Mouse (Mus musculus) hindlimb bud, embryonic 11.5 days (tissue): ENCODE data around the gene Slc5a11.

Experiments used
- DNase-seq: peaks from one replicate; pipeline ENCODE4 v3.0.0-alpha.2; 2012; ENCODE audit warnings: low read depth, low spot score; ENCODE audit errors: extremely low spot score

The Slc5a11 gene

GRCm38 (mm10) chr7:123214365-123215075 lies at the start of gene Slc5a11:
Gene Slc5a11 (plus strand): TSS chr7:123214780.
- DNase-seq: no peak

DNA sequence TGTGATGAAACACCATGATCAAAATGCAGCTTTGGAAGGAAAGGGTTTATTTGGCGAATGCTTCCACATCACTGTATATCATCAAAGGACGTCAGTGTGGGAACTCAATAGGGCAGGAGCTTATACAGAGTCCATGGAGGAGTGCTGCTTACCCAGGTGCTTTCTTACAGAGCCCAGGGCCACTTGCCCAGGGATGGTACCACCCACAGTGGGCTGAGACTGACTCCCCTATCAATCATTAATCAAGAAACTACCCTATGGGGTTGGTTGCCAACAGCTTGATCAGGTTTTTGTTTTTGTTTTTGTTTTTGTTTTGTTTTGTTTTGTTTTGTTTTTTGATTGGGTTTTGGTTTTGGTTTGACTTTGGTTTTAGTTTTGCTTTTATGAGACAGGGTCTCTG lies 47.1 kb upstream of the Slc5a11 start:
- DNase-seq: no peak

GRCm38 (mm10) chr7:123169618-123170017 lies 45.0 kb upstream of the Slc5a11 start:
- no peak for DNase-seq

DNA sequence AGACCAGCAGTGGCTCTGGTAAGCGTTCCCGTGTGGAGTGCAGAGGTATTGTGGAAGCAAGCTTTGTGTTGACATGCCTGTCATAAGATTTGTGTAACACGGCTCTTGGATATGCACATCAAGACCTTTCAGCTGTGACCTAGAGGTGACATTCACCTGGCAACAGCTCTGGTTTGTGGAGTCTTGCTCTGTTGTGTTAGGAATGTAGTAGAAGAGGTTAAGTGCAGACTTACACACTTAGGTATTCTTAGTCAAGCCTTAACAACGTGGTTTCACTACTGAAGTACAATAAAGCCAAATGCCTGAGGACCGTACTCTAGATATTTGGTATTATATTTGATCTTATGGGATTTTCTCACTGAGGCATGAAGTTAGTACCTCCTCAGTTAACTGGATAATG lies 42.5 kb upstream of the Slc5a11 start:
- no peak for DNase-seq

- DNase-seq: no peak
Measured at GRCm38 (mm10) chr7:123177215-123177614, 37.4 kb upstream of the Slc5a11 start.

GRCm38 (mm10) chr7:123181787-123182701 lies 32.5 kb upstream of the Slc5a11 start:
- DNase-seq: no peak

- DNase-seq: no peak
Measured at GRCm38 (mm10) chr7:123184891-123185290, 29.7 kb upstream of the Slc5a11 start.

GRCm38 (mm10) chr7:123186463-123186862 lies 28.1 kb upstream of the Slc5a11 start:
- no peak for DNase-seq

GRCm38 (mm10) chr7:123187246-123187645 lies 27.3 kb upstream of the Slc5a11 start:
- no peak for DNase-seq

DNA sequence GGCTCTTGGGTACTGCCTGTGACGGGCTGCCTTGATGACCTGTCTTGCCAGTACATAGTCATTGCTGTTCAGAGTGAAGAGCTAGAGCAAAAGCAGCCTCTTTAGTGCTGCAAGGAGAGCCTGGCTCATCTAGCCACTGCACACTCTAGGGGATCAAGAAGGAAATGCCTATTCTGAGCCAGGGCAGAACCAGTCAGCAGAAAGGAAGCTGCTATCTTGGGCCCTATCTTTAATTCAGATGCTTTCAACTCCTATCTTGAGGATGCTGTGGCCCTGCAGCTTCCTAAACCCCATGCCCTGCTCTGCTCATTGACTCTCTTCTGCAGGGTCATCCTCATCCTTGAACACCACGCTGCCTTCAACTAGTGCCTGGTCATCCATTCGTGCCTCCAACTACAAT lies 26.1 kb upstream of the Slc5a11 start:
- DNase-seq: no peak

- no peak for DNase-seq
Measured at GRCm38 (mm10) chr7:123189762-123190161, 24.8 kb upstream of the Slc5a11 start.

GRCm38 (mm10) chr7:123191731-123192130 lies 22.8 kb upstream of the Slc5a11 start:
- DNase-seq: no peak

GRCm38 (mm10) chr7:123193201-123193600 lies 21.4 kb upstream of the Slc5a11 start:
- no peak for DNase-seq

DNA sequence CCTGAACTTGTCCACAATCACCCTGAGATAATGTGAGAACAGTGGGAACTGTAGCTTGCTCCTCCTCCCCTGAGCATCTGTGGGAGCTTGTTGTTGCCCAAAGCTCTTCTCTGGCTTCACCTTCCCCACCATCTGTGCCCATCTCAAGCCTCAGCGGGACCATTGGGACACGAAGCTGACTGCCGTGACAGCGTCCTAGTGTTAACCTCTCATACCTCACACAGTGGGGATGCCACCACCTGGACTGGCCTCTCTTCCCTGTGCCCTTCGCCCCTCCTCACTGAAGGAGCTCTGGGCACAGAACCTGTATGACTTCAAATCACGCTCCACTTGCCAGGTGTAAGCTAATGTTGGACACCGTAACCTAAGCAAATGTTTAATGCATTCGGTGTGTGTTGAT lies 19.9 kb upstream of the Slc5a11 start:
- no peak for DNase-seq

DNA sequence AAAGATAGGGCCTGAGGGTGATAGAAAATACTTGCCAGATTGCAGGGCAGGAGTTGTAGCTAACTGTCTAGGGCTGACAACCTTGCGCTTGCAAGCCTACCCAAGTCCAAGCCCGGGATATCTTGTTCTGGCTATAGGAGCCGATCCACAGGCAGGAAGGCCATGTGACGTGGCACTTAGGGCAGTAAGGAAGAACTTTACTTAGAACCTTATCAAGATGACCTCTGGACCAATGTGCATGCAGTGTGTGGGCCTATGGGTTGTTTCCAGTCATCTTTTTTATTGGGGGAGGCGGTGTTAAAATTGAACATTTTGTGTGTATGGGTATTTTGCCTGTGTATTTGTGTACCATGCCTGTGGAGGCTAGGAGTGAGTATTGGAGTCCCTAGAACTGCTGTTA lies 18.1 kb upstream of the Slc5a11 start:
- DNase-seq: no peak

- no peak for DNase-seq
Measured at GRCm38 (mm10) chr7:123198695-123199094, 15.9 kb upstream of the Slc5a11 start.

DNA sequence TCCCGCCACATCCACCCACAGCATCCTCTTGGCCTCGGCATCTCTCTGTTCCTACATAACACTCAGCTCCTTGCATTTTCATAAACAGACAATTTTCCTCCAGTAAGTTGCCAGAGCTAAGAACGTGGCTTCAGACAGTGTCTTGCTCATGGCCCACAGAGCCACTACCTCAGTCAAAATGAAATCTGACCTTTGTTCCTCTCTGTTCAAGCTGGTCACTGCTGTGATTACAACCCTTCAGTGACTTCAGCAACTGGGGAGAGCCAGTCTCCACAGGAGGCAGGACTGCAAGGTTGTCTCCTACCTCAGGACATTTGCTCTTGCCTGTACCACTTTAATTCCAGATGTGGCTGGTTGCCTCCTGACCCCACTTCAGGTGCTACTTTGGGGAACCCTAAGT lies 15.4 kb upstream of the Slc5a11 start:
- no peak for DNase-seq

DNA sequence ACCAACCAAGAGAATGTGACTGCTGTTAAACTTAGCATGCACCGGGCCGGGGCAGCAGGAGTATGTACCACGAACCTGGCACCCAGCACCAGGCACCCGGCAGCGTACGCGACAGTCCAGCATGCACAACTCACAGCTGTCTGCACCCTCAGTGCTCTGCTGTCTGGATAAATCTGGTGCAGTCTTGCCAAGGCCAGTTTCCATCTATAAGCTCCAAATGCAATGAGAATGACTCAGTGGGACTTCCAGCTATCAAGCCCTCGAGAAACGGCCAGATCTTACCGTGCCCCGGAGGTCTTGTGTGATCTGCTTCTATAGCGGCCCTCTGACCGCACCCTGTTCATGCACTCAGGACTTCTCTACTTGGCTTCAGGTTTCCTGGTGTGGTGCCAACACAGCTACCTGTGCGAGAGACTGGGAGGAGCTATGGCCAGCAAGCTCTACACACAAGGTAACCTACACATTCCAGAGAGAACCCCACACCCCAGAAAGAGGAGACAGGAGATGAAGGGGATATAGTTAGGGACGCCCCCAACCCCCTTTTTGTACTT lies 14.8 kb upstream of the Slc5a11 start:
- DNase-seq: no peak

- no peak for DNase-seq
Measured at GRCm38 (mm10) chr7:123200722-123201121, 13.9 kb upstream of the Slc5a11 start.

- DNase-seq: peak; percentile 6
Measured at GRCm38 (mm10) chr7:123205261-123205660, 9.3 kb upstream of the Slc5a11 start.

DNA sequence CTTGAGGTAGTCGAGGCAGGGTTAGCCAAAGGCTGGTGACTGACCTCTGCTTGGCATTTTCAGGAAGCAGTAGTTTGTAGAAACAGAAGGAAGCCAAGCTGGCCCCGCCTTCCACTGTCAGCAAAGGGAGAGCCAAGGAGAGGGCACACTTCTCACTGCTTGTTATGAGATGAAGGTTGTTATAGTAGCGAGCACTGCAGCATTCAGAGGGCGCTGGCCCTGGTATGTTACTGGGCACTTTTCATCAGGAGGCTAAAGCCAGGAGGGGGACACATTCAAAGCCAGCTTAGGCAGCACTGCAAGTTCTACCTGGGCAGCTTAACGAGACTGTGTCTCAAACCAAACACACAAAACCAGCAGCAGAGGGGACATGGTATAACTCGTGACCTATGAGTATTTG lies 7.0 kb upstream of the Slc5a11 start:
- DNase-seq: no peak

- DNase-seq: no peak
Measured at GRCm38 (mm10) chr7:123209864-123210263, 4.7 kb upstream of the Slc5a11 start.
